Mouse (Mus musculus): ENCODE results near the gene Txndc11. TPM values are rescaled to one million over a fixed set of nuclear protein-coding genes. Genes with fewer than 3 reads are reported as not detected.
"Not testable (repeated sequence)": the region's sequence is repeated elsewhere in the genome, so short reads cannot be mapped to it uniquely, and the experiment has no call there.

The Txndc11 gene
- polyA plus RNA-seq, 1 experiment from 2014 or later = 25.3 TPM

DNA sequence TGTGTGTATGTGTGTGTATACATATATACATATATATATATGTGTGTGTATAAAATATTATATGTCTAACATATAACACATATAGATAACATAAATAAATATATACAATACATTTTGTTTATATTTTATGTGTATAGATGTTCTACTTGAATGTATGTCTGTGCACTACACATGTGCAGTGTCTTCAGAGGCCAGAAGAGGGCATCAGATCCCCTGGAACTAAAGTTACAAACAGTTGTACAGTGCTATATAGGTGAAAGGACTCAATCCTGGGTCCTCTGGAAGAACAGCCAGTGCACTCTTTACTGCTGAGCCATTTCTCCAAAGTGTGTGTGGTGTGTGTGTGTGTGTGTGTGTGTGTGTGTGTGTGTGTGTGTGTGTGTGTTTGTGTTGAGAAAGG, 20.1 kb upstream of the Txndc11 start:
- H3K9me3 ChIP-seq (replicated peaks) = no peaks in the 10 kb centered on the region
- H3K4me3 ChIP-seq = no peak overlapping the region
- no peaks in the 10 kb centered on the region for H3K27me3 ChIP-seq (replicated peaks)
- ATAC-seq = no peak
- peaks cover 92% of the 10 kb centered on the region for H3K36me3 ChIP-seq
- H3K4me1 ChIP-seq = no peaks in the 10 kb centered on the region
- H3K27ac ChIP-seq = no peak overlapping the region
- no peak overlapping the region for H3K9ac ChIP-seq
- H3K4me2 ChIP-seq = no peak overlapping the region

DNA sequence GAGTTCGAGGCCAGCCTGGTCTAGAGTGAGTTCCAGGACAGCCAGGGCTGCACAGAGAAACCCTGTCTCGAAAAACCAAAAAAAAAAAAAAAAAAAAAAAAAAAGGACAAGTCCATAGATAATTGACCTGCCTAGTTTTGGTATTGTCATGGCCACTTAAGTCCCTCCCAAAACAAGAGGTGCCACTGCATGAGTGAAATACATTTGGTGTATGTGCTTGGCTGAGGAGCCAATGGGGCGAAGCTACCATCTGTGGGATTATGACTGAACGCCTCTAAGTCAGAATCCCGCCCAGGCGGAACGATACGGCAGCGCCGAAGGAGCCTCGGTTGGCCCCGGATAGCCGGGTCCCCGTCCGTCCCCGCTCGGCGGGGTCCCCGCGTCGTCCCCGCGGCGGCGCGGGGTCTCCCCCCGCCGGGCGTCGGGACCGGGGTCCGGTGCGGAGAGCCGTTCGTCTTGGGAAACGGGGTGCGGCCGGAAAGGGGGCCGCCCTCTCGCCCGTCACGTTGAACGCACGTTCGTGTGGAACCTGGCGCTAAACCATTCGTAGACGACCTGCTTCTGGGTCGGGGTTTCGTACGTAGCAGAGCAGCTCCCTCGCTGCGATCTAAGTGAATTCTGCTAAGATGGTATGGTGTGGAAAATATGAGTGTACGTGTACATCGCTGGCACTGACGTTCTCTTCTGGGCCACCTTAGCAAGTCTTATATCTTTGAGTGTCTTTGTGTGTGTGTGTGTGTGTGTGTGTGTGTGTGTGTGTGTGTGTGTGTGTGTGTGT, 9.4 kb upstream of the Txndc11 start:
- H3K4me3 ChIP-seq; H3K9me3 ChIP-seq (replicated peaks); H3K4me1 ChIP-seq; ATAC-seq; H3K9ac ChIP-seq; H3K27me3 ChIP-seq (replicated peaks); H3K4me2 ChIP-seq; H3K27ac ChIP-seq: not testable (repeated sequence)
- H3K36me3 ChIP-seq = peaks cover 85% of the 10 kb centered on the region
- 22% methylated on average over 56 of the region's 56 CpGs for WGBS (ENCODE audit: insufficient replicate concordance)

DNA sequence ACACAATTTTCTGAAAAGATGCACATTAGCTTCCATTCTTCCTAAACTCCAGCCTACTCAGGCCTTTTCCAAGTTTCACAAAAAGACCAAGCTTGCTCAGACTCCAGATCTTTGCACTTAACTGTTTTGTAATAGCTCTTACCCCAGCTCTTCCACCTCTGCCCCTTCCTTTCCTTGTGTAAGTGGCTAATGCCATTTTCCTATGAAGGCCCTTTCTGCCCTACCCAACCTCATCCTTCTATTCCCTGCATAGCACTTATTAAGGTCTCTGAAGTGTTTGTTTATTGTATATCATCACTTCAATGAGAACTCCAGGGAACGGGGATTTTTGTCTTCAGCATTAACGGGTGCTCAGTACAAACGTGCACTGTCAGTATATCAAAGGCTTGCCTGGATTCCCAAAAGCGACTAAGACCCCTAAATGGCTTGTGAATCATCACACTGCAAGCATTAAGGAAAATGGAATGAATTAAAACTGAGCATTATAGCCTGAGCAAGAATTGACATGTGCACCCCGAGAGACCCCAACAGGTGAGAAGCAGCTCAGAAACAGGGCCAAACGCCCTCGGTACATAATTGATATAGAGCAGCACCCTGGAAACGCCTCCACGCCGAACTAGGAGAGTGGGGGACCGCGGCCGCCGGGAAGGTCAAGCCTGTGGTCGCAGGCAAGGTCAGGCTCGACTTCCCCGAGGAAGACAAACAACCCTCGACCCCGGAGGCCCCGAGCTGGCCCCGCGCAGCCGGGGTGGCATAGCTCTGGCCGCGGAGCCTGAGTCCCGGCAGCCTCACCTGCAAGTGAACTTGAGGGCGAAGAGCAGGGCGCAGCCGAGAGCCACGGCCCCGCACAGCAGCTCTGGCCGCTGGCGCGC, 738 bp downstream of the Txndc11 start:
- Histone ChIP-seq H3K27me3 (replicated peaks) (no peaks in the 10 kb centered on the region), H3K4me1 (peaks cover 42% of the 10 kb centered on the region), H3K4me2 (peak overlapping the region; percentile 85), H3K4me3 (peak overlapping the region; percentile 83), H3K27ac (peak overlapping the region; percentile 91), H3K36me3 (peaks cover 38% of the 10 kb centered on the region), H3K9ac (peak overlapping the region; percentile 95), H3K9me3 (replicated peaks) (no peaks in the 10 kb centered on the region)
- 1% methylated on average over 31 of the region's 34 CpGs for WGBS (ENCODE audit: insufficient replicate concordance)
- 0 out of 2 replicates have a peak, but pooled peaks have one; percentile 0 for ATAC-seq

DNA sequence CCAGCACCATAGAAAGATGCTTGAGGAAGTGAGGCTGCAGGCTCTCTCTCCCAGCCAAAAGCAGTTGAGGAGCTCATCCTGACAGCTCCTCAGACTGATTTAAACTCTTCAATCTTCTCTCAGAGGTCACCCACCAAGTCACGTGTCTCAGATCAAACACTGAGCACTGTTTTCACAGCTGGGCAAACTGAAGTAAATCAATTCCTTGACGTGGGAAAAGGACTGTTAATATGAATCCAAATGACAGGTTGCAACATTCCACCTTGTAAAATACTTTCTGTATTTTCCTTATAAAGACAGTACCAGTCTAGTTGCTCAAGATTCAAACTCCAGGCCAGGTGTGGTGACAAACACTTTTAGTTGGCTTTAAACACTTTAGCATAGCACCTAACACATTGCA, 1.6 kb downstream of the Txndc11 start:
- no peak for ATAC-seq
- Histone ChIP-seq H3K27ac (no peak overlapping the region), H3K9ac (peak overlapping the region; percentile 95), H3K36me3 (peaks cover 39% of the 10 kb centered on the region), H3K4me3 (peak overlapping the region; percentile 83), H3K4me1 (peaks cover 42% of the 10 kb centered on the region), H3K4me2 (peak overlapping the region; percentile 85), H3K9me3 (replicated peaks) (no peaks in the 10 kb centered on the region), H3K27me3 (replicated peaks) (no peaks in the 10 kb centered on the region)
- 25% methylated on average over 2 of the region's 2 CpGs for WGBS (ENCODE audit: insufficient replicate concordance)

DNA sequence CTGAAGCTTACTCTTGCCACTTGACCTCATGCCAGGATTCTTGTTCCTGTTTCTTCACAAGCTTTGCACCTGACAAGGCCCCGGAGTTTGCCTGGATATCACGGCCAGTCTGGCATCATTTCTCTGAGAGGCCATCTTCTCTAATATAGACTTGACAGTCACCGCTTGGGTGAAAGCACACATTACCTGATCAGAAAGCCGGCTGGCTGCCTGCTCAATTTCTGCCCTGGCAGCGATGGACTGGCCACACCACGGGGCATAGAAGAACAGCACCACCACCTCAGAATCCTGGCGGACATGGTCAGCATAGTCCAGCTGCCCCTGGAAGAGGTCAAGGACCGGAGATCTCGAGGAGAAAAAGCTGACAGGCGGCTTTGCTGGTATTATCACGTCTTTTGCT, 6.1 kb downstream of the Txndc11 start:
- H3K9me3 ChIP-seq (replicated peaks) = no peaks in the 10 kb centered on the region

DNA sequence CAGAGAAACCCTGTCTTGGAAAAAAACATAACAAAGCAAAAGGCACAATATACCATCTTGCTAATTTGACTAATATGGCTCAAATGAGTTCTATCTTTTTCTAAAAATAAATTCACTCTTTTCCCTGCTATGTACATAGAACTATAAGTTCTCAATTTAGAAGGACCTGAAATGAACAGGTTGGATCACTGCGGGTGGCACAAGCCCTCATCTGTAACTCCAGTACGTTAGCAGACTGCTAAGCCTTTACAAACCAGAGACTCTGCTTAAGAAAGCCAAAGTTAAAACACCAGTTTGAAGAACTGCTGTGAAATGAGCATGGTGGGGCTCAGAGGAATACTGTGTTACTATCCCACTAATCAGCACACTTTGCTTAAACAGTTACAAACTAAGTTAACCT, 9.1 kb downstream of the Txndc11 start:
- no peak for ATAC-seq
- Histone ChIP-seq H3K4me1 (peaks cover under 1% of the 10 kb centered on the region; the same call in 1 of the 2 replicates), H3K4me3 (no peak overlapping the region), H3K27me3 (replicated peaks) (no peaks in the 10 kb centered on the region), H3K27ac (no peak overlapping the region), H3K4me2 (no peak overlapping the region), H3K9me3 (replicated peaks) (no peaks in the 10 kb centered on the region), H3K36me3 (peaks cover 78% of the 10 kb centered on the region), H3K9ac (no peak overlapping the region)
- 93% methylated on average over 2 of the region's 2 CpGs for WGBS (ENCODE audit: insufficient replicate concordance)

More for the DNA sequence above, 6.1 kb downstream of the Txndc11 start:
- no peak overlapping the region for H3K27ac ChIP-seq
- peaks cover 58% of the 10 kb centered on the region for H3K36me3 ChIP-seq
- H3K27me3 ChIP-seq (replicated peaks) = no peaks in the 10 kb centered on the region
- WGBS (ENCODE audit: insufficient replicate concordance) = 87% methylated on average over 11 of the region's 11 CpGs
- no peak for ATAC-seq
- H3K4me3 ChIP-seq = no peak overlapping the region
- H3K9ac ChIP-seq = no peak overlapping the region
- H3K4me1 ChIP-seq = peaks cover 23% of the 10 kb centered on the region
- no peak overlapping the region for H3K4me2 ChIP-seq

DNA sequence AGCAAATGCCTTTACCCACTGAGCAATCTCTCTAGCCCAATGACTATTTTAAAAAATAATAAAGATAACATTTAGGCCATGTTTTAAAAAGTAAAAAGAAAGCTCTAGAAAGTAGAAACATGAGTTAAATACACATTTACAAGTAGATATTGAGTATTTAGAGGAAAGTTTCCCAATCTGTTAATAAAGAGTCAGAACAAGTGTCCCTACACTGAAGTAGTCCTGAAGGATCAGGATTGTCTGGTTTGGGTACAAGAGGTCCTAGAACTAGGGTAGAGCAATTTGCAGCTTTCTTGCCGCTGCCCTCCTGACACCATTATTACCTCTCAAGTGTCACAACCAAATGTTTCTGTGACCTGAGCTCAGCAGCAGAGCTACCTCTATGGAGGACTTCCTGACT, 10.3 kb downstream of the Txndc11 start:
- no peak for ATAC-seq
- Histone ChIP-seq H3K4me3 (no peak overlapping the region), H3K27ac (no peak overlapping the region), H3K9ac (no peak overlapping the region), H3K9me3 (replicated peaks) (no peaks in the 10 kb centered on the region), H3K4me1 (no peaks in the 10 kb centered on the region), H3K27me3 (replicated peaks) (no peaks in the 10 kb centered on the region), H3K36me3 (peaks cover 89% of the 10 kb centered on the region), H3K4me2 (no peak overlapping the region)
- 89% methylated on average over 1 of the region's 1 CpGs for WGBS (ENCODE audit: insufficient replicate concordance)

DNA sequence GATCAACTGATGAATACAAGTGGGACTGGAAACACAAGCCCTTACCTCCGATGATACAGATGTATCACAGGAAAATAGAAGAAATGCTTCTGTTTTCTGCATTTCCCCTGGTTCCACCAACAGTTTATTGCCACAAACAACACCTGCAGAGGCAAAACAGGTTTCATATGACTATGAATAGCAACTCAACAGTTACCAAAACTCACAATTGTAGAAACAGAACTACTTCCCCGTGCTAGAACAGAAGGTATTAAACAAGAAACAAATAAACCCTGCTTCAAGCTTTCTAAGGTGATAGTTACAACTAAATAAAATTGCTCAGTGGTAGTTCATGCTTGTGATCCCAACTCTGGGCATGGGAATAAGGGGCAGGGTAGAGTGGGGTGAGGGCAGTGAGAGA, 11.8 kb downstream of the Txndc11 start:
- peaks cover 85% of the 10 kb centered on the region for H3K36me3 ChIP-seq
- no peak for ATAC-seq
- no peaks in the 10 kb centered on the region for H3K27me3 ChIP-seq (replicated peaks)
- H3K4me2 ChIP-seq = no peak overlapping the region
- H3K9ac ChIP-seq = no peak overlapping the region
- H3K4me1 ChIP-seq = no peaks in the 10 kb centered on the region
- no peak overlapping the region for H3K27ac ChIP-seq
- no peaks in the 10 kb centered on the region for H3K9me3 ChIP-seq (replicated peaks)
- no peak overlapping the region for H3K4me3 ChIP-seq
- WGBS (ENCODE audit: insufficient replicate concordance) = 87% methylated on average over 2 of the region's 2 CpGs

DNA sequence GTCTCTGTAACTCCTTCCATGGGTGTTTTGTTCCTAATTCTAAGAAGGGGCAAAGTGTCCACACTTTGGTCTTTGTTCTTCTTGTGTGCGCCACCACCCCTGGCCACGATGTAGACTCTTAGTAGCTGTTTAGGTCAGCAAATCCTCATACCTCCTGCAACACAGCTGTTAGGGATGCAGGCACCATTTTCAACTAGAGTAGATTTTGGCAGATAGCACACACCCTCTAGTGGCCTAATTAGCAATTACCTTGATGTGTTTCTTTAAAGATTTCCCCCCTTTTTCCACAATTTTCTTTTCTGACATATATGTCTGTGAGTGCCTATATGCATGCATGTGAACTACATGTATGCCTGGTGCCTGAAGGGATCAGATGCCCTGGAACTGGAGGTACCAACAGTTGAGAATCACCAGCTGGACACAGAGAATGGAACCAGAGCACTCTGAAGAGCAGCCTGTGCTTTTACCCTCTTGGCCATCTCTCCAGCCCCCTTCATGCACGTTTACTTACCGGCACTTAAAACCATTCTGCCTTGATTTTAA, 25.2 kb downstream of the Txndc11 start:
- Histone ChIP-seq H3K4me2 (no peak overlapping the region), H3K36me3 (peaks cover 46% of the 10 kb centered on the region), H3K4me3 (no peak overlapping the region), H3K9ac (no peak overlapping the region), H3K27ac (no peak overlapping the region), H3K4me1 (no peaks in the 10 kb centered on the region), H3K27me3 (replicated peaks) (no peaks in the 10 kb centered on the region), H3K9me3 (replicated peaks) (no peaks in the 10 kb centered on the region)
- 76% methylated on average over 4 of the region's 4 CpGs for WGBS (ENCODE audit: insufficient replicate concordance)
- ATAC-seq = no peak

DNA sequence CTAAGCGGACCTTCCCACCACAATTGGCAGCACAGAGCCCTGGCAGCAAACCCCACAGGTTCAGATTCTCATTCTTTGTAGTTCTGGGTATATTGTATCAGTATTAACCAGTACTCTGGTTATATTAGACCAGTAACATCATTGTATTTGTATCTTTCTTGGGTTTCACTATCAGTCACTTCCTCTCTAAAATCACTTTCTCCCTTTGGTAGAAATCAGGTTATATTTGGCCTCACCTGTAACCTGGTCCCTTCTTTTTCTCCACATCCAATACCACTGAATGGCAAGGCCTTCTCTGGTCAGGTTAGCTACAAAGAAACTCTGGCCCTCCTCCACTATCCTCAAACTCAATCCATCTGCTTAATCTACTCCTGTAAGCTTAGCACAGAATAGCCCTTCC, 29.5 kb downstream of the Txndc11 start:
- Histone ChIP-seq H3K27ac (no peak overlapping the region), H3K9ac (no peak overlapping the region), H3K4me3 (no peak overlapping the region), H3K4me2 (no peak overlapping the region), H3K27me3 (replicated peaks) (no peaks in the 10 kb centered on the region), H3K36me3 (peaks cover 49% of the 10 kb centered on the region), H3K4me1 (no peaks in the 10 kb centered on the region), H3K9me3 (replicated peaks) (no peaks in the 10 kb centered on the region)
- no peak for ATAC-seq
- WGBS (ENCODE audit: insufficient replicate concordance) = 79% methylated on average over 1 of the region's 1 CpGs

DNA sequence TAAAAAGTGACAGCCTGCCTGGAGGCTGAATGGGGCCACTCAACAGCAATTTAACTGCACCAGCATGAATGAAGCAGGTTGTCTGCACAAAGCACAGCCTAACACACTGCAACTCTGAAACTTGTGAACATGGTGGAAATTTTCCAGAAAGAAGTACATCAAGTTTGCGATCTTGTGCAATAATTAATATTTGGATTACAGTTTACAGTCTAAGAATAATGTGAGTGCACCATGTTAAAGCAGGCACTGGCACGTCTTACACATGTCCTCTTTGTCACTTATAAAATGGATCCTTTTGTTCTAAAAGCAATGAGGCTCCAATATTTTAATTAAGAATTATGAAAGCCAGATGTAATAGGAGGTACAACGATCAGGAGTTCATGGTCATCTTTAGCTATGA, 37.1 kb downstream of the Txndc11 start:
- peaks cover 46% of the 10 kb centered on the region for H3K36me3 ChIP-seq
- H3K4me2 ChIP-seq = no peak overlapping the region
- peaks cover 13% of the 10 kb centered on the region for H3K4me1 ChIP-seq
- WGBS (ENCODE audit: insufficient replicate concordance) = 81% methylated on average over 3 of the region's 3 CpGs
- H3K9me3 ChIP-seq (replicated peaks) = no peaks in the 10 kb centered on the region
- H3K9ac ChIP-seq = no peak overlapping the region
- ATAC-seq = no peak
- no peak overlapping the region for H3K27ac ChIP-seq
- no peak overlapping the region for H3K4me3 ChIP-seq
- H3K27me3 ChIP-seq (replicated peaks) = no peaks in the 10 kb centered on the region

Data from liver, embryonic 12.5 days (tissue).